Mouse (Mus musculus) thymus, adult 2 months (tissue): ENCODE measurements around the gene Fbn1.

ENCODE experiments used
- CTCF ChIP-seq: fragments of 200-500 bp; IDR thresholded peaks from 2 replicates; pipeline ENCODE4 v1.5.1; 2012; ENCODE audit warnings: mild to moderate bottlenecking, control low read depth, low read length, moderate library complexity, borderline replicate concordance; ENCODE audit not compliant: control insufficient read depth, poor library complexity, insufficient read depth; ENCODE audit errors: extremely low read depth
- POLR2A ChIP-seq: fragments of 200-500 bp; IDR thresholded peaks from 2 replicates; pipeline ENCODE4 v1.6.1; 2012; ENCODE audit warnings: mild to moderate bottlenecking, low read length, control low read depth, moderate library complexity; ENCODE audit not compliant: control insufficient read depth, poor library complexity, insufficient read depth; ENCODE audit errors: extremely low read depth

- TF ChIP-seq POLR2A (no peak), CTCF (no peak)
Measured at GRCm38 (mm10) chr2:125384415-125384814, 123.4 kb downstream of the Fbn1 start.
